Mouse (Mus musculus) myocyte (in vitro differentiated cells): ENCODE measurements around the gene Carns1. TPM values are rescaled to one million over a fixed set of nuclear protein-coding genes. Genes with fewer than 3 reads are reported as not detected.

ENCODE experiments used
- H3K27me3 ChIP-seq: one replicate; pipeline ENCODE4 v1.6.1; 2011; ENCODE audit not compliant: control insufficient read depth, insufficient read depth, insufficient read length
- H3K36me3 ChIP-seq: one replicate; pipeline ENCODE4 v1.6.1; 2011; ENCODE audit not compliant: control insufficient read depth, insufficient read depth
- H3K4me2 ChIP-seq: one replicate; pipeline ENCODE4 v1.6.1; 2011; ENCODE audit warnings: low read depth, control low read depth
- H3K4me3 ChIP-seq: one replicate; pipeline ENCODE4 v1.5.1; 2011; ENCODE audit warnings: mild to moderate bottlenecking, control low read depth, moderate library complexity
- H3K79me2 ChIP-seq: one replicate; pipeline ENCODE4 v1.6.1; 2011; ENCODE audit not compliant: control insufficient read depth, insufficient read depth
- H3ac ChIP-seq: one replicate; pipeline ENCODE4 v1.6.1; 2011; ENCODE audit not compliant: control insufficient read depth, insufficient read length
- CEBPB ChIP-seq: IDR thresholded peaks from 2 replicates; pipeline ENCODE4 v1.6.1; 2011; ENCODE audit warnings: mild to moderate bottlenecking, moderate library complexity; ENCODE audit not compliant: poor library complexity, insufficient read depth, severe bottlenecking
- E2F4 ChIP-seq: IDR thresholded peaks from one replicate; pipeline ENCODE4 v1.6.1; 2011; ENCODE audit warnings: mild to moderate bottlenecking, control low read depth, moderate library complexity; ENCODE audit not compliant: insufficient read depth
- MAX ChIP-seq: IDR thresholded peaks from one replicate; pipeline ENCODE4 v1.6.1; 2011; ENCODE audit warnings: low read depth, mild to moderate bottlenecking, control low read depth
- MYOD1 ChIP-seq, 3 experiments: IDR thresholded peaks; one replicate each; pipeline ENCODE4 v1.6.1; 2011; ENCODE audit warnings: control low read depth in 2 of 3, low read depth in 2 of 3, mild to moderate bottlenecking in 2 of 3, moderate library complexity in 1 of 3; ENCODE audit not compliant: insufficient read length in 2 of 3, control insufficient read depth in 1 of 3
- MYOG ChIP-seq, 3 experiments: IDR thresholded peaks; one replicate each; pipeline ENCODE4 v1.6.1; 2011; ENCODE audit warnings: control low read depth in 2 of 3, low read depth in 2 of 3, mild to moderate bottlenecking in 2 of 3; ENCODE audit not compliant: insufficient read length in 2 of 3, control insufficient read depth in 1 of 3, insufficient read depth in 1 of 3
- POLR2A ChIP-seq: IDR thresholded peaks from one replicate; pipeline ENCODE4 v1.6.1; 2011; ENCODE audit warnings: low read depth, mild to moderate bottlenecking, control low read depth, moderate library complexity; ENCODE audit not compliant: insufficient read length
- POLR2AphosphoS2 ChIP-seq: IDR thresholded peaks from one replicate; pipeline ENCODE4 v1.6.1; 2011; ENCODE audit warnings: low read depth, control low read depth; ENCODE audit not compliant: insufficient read length
- REST ChIP-seq: IDR thresholded peaks from one replicate; pipeline ENCODE4 v1.6.1; 2011; ENCODE audit warnings: mild to moderate bottlenecking, control low read depth, moderate library complexity; ENCODE audit not compliant: insufficient read depth, insufficient read length
- SRF ChIP-seq: IDR thresholded peaks from one replicate; pipeline ENCODE4 v1.6.1; 2011; ENCODE audit warnings: low read depth; ENCODE audit not compliant: control insufficient read depth, insufficient read length
- TCF12 ChIP-seq: IDR thresholded peaks from one replicate; pipeline ENCODE4 v1.6.1; 2011; ENCODE audit warnings: mild to moderate bottlenecking, control low read depth; ENCODE audit not compliant: poor library complexity, insufficient read depth, severe bottlenecking
- TCF3 ChIP-seq: IDR thresholded peaks from one replicate; pipeline ENCODE4 v1.6.1; 2011; ENCODE audit warnings: low read depth, control low read depth; ENCODE audit not compliant: insufficient read length
- USF1 ChIP-seq: IDR thresholded peaks from one replicate; pipeline ENCODE4 v1.6.1; 2011; ENCODE audit warnings: low read depth, mild to moderate bottlenecking, control low read depth, moderate library complexity
- polyA plus RNA-seq: library from polyadenylated mRNA; unstranded; fragments of >200 nt; fragmentation: generic; extraction: Trizol; gene quantifications from one replicate; pipeline ENCODE4 v1.2.1, GENCODE M21; 2012; ENCODE audit warnings: missing spikeins

Carns1 gene
- polyA plus RNA-seq, 1 experiment = 8.2 TPM

DNA sequence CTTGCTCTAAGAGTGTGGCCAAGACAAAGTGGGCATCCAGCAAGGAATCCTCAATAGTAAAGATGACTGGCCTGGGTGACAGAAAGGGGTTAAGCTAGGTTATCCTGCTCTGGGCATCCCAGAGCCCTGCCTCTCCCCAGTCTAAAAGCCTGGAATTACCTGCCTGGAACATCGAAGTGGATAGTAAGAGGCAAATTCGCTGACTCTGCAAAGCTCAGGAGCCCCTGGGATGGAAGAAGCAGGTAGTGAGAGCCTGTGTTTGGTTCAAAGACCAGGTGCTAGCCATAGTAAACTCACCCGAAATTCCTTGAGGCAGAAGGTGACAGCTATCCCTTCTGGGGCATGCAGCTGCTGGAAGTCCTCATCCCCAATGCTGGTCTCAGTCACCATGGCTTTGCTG lies 21.9 kb upstream of the Carns1 start:
- TF ChIP-seq POLR2AphosphoS2 (peak; percentile 55), REST (no peak), MYOG (IDR thresholded peaks at IDR 0.05; ENCODE audit: control insufficient read depth in 1 of 3, insufficient read depth in 1 of 3, insufficient read length in 2 of 3, low read depth in 2 of 3) (no peak), MYOD1 (IDR thresholded peaks at IDR 0.05; ENCODE audit: control insufficient read depth in 1 of 3, insufficient read length in 2 of 3, low read depth in 2 of 3) (peak in 1 of 3 experiments; percentile 2), POLR2A (peak; percentile 9)
- Histone ChIP-seq H3K36me3 (peaks cover 23% of the 10 kb centered on the region), H3K4me3 (no peak overlapping the region), H3K79me2 (peaks cover 35% of the 10 kb centered on the region), H3K27me3 (no peaks in the 10 kb centered on the region), H3ac (no peak overlapping the region), H3K4me2 (no peak overlapping the region)

DNA sequence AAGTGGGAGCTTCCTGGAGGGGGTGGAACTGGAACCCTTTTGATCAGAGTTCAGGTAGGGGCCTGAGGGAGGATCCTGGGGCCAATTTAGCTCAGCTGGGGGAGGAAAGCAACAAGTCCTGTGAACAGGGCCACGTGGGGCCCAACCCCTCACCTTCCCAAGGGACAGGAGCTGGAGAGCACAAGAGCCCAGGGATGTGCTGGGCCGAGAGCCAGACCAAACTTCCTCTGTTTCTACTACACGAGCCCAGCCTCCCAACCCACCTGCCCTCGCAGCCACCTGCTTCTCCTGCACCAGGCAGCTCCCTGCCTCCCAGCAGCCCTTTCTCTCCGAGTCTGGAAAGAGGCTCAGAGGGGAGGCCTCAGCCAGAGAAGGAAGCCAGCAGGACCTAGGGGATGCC lies 21.3 kb upstream of the Carns1 start:
- Histone ChIP-seq H3K4me3 (no peak overlapping the region), H3ac (no peak overlapping the region), H3K36me3 (peaks cover 23% of the 10 kb centered on the region), H3K4me2 (no peak overlapping the region), H3K27me3 (no peaks in the 10 kb centered on the region), H3K79me2 (peaks cover 35% of the 10 kb centered on the region)
- TF ChIP-seq E2F4 (no peak), REST (no peak)

DNA sequence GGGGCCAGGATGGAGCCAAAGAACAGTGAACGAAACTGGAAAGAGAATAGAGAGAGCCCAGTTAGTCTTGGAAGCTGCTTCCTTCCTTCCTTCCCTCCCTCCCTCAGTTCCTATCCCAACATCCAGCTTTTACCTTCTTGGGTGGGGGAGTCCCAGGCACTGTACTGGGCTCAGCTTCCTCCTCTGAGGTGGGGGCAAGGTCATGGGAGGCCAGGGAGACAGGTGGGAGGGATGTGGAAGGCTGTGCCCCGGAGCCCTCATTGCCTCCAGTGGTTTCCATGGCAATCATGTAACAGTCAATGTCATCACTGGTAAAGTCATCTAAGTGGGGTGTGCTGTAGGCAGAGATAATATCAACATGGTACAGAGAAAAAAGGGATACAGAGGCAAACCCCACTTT lies 20.8 kb upstream of the Carns1 start:
- TF ChIP-seq POLR2A = no peak
- TF ChIP-seq CEBPB = no peak
- TF ChIP-seq POLR2AphosphoS2 = no peak
- no peak for TF ChIP-seq SRF
- TF ChIP-seq E2F4 = no peak
- TF ChIP-seq USF1 = no peak
- TF ChIP-seq MAX = no peak
- no peak for TF ChIP-seq TCF12
- TF ChIP-seq MYOG (IDR thresholded peaks at IDR 0.05; ENCODE audit: control insufficient read depth in 1 of 3, insufficient read depth in 1 of 3, insufficient read length in 2 of 3, low read depth in 2 of 3) = no peak
- no peak for TF ChIP-seq TCF3
- no peak for TF ChIP-seq REST
- TF ChIP-seq MYOD1 (IDR thresholded peaks at IDR 0.05; ENCODE audit: control insufficient read depth in 1 of 3, insufficient read length in 2 of 3, low read depth in 2 of 3) = no peak
- H3K4me2 ChIP-seq = no peak overlapping the region
- H3K27me3 ChIP-seq = no peaks in the 10 kb centered on the region
- H3K4me3 ChIP-seq = no peak overlapping the region
- H3K79me2 ChIP-seq = peaks cover 33% of the 10 kb centered on the region
- H3K36me3 ChIP-seq = peaks cover 23% of the 10 kb centered on the region
- H3ac ChIP-seq = no peak overlapping the region

DNA sequence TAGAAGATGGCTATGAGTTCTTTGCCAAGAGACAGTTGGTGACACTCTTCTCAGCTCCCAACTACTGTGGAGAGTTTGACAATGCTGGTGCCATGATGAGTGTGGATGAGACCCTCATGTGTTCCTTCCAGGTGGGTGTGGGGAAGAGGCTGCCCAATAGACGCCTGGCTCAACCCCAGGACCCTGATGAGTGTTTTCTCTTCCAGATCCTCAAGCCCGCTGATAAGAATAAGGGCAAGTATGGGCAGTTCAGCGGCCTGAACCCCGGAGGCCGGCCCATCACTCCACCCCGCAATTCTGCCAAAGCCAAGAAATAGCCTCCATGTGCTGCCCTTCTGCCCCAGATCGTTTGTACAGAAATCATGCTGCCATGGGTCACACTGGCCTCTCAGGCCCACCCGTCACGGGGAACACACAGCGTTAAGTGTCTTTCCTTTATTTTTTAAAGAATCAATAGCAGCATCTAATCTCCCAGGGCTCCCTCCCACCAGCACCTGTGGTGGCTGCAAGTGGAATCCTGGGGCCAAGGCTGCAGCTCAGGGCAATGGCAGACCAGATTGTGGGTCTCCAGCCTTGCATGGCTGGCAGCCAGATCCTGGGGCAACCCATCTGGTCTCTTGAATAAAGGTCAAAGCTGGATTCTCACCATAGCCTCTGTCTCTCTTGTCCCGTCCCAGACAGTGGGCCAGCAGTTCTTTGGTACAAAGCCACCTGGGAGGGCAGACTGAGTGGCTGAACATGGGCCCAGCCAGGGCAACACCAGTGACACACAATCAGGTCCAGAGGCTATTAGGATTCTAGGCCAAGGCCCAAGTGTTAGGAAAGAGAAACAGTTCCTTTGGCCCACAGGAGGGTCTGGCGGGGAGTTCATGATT lies 19.7 kb upstream of the Carns1 start:
- H3K36me3 ChIP-seq = peaks cover 23% of the 10 kb centered on the region
- no peaks in the 10 kb centered on the region for H3K27me3 ChIP-seq
- no peak overlapping the region for H3ac ChIP-seq

DNA sequence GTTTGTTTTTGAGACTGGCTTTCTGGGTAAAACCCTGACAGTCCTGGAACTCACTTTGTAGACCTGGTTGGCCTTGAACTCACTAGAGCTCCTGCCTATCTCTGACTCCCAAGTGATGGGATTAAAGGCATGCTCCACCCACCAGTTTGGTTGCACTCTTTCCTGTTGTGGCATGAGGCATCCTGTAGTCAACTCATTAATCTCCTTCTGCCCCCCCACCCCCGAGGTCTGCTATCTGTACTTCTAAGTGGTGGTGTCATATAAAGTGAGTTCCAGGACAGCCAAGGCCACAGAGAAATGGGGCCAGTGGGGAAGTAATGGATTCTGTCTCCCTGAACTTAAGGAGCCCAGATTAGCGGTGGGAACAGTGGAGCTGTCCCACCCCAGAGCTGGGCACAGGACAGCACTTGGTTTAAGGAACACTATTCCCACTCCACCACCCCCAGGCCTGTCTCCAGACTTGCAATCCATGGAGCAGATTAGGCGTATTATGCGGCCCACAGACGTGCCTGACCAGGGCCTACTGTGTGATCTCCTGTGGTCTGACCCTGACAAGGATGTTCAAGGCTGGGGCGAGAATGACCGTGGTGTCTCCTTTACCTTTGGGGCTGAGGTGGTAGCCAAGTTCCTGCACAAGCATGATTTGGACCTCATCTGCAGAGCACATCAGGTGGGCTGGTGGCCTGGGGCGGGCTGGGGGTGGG lies 18.9 kb upstream of the Carns1 start:
- H3K36me3 ChIP-seq = peaks cover 23% of the 10 kb centered on the region
- H3K4me2 ChIP-seq = peak overlapping the region; percentile 99

More for the DNA sequence above, 19.7 kb upstream of the Carns1 start:
- Histone ChIP-seq H3K4me3 (no peak overlapping the region), H3K4me2 (no peak overlapping the region), H3K79me2 (peaks cover 23% of the 10 kb centered on the region)
- TF ChIP-seq SRF (no peak), POLR2A (no peak), USF1 (no peak), TCF12 (no peak)

More for the DNA sequence above, 18.9 kb upstream of the Carns1 start:
- Histone ChIP-seq H3K27me3 (no peaks in the 10 kb centered on the region), H3ac (no peak overlapping the region), H3K4me3 (no peak overlapping the region), H3K79me2 (peaks cover 18% of the 10 kb centered on the region)
- TF ChIP-seq POLR2A (peak; percentile 26), CEBPB (no peak), POLR2AphosphoS2 (peak; percentile 50)
